Mouse (Mus musculus): Measurements from ENCODE around the gene Rfxap. TPM values are rescaled to one million over a fixed set of nuclear protein-coding genes. Genes with fewer than 3 reads are reported as not detected.

The Rfxap gene
- 54.1 and 71.7 TPM in 2 replicates for polyA plus RNA-seq (2014; fragmentation: Nextera tagmentation; extraction: Ambion mirVana)

DNA sequence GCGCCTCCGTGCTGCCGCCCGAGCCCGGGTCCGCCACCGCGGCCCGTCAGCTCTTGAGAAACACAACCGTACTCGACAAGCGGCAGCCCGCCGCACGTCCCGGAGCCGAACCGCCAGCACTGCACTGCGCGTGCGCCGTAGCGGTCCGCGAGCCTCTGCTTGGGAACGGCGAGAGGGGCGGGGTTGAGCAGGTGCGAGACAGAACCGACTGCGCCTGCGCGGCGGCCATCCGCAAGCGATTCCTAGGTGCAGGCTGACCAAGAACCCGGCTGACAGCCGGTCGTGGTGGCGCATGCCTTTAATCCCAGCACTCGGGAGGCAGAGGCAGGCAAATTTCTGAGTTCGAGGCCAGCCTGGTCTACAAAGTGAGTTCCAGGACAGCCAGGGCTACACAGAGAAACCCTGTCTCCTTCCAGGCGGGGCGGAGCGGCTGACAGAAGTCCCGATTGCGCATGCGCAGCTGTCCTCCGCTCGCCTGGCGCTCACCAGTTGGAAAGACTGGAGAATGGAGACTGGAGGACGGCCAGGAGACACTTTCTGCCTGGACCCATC lies at the start of gene Rfxap:
Rfxap (minus strand) TSS at position 126 of the 552 bp plus-strand sequence.
- Histone ChIP-seq H3K4me1 (replicated peaks; ENCODE audit: control insufficient read depth, insufficient read depth, low read length) (peaks cover 19% of the 10 kb centered on the region), H3K27ac (peak within 1 kb of the TSS; percentile 95)
- 1% methylated on average over 52 of the region's 52 CpGs for WGBS

DNA sequence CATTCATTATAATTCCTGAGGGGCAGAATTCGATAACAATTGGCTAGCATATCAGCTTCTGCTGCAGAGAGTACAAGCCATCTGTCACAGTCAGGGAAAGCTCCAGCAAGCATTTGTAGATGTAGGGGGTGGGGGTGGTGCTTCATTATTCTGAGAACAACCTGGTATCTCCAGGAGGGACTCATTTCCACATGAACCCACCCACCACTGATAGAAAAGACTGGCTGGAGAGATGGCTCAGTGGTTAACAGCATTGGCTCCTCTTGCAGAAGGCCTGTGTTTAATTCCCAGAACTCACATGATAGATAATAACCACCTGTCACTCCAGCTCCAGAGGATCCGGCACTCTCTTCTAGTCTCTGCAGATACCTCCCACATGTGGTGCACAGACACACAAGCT lies 27.8 kb upstream of the Rfxap start:
- ATAC-seq (ENCODE audit: low FRiP score), result peak; percentile 60; the same call in 1 of the 2 replicates
- WGBS, result 43% methylated on average over 2 of the region's 2 CpGs

More for the DNA sequence above, at the start of gene Rfxap:
- Histone ChIP-seq H3K4me3 (replicated peaks; ENCODE audit: low read length) (peak within 1 kb of the TSS; percentile 88), H3K4me2 (replicated peaks) (peak within 1 kb of the TSS; percentile 93), H3K36me3 (replicated peaks; ENCODE audit: control insufficient read depth, insufficient read depth) (peaks cover 19% of the 10 kb centered on the region), H3K9ac (peak within 1 kb of the TSS; percentile 89), H3K27me3 (ENCODE audit: control insufficient read depth, insufficient read depth, low read length) (no peaks in the 10 kb centered on the region), H3K9me3 (ENCODE audit: control insufficient read depth, low read length) (no peaks in the 10 kb centered on the region)
- peak; percentile 96 for DNase-seq (ENCODE audit: low spot score)
- peak; percentile 94 for ATAC-seq (ENCODE audit: low FRiP score)

DNA sequence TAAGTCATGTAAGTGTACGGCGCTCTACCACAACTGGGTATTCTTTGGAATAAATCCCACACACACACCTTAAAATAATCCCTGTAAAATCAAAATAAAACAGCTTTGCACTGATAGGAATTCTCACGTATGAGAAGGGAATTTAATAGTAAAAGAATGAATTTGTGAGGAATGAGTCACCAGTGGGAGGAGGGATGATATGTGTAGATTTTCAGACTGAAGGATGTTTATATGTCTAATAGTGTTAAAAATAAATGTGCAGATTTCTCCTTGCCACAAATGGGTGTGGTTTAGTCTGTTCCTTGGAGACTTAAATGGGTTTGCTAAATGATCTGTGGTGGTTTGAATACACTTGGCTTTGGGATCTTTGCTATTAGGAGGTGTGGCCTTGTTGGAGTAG lies 24.9 kb upstream of the Rfxap start:
- Histone ChIP-seq H3K27ac (no peak overlapping the region), H3K4me2 (replicated peaks) (no peak overlapping the region), H3K27me3 (ENCODE audit: control insufficient read depth, insufficient read depth, low read length) (no peaks in the 10 kb centered on the region), H3K9ac (no peak overlapping the region), H3K36me3 (replicated peaks; ENCODE audit: control insufficient read depth, insufficient read depth) (no peaks in the 10 kb centered on the region), H3K4me3 (replicated peaks; ENCODE audit: low read length) (no peak overlapping the region), H3K4me1 (replicated peaks; ENCODE audit: control insufficient read depth, insufficient read depth, low read length) (no peaks in the 10 kb centered on the region), H3K9me3 (ENCODE audit: control insufficient read depth, low read length) (no peaks in the 10 kb centered on the region)
- DNase-seq (ENCODE audit: low spot score), result no peak
- ATAC-seq (ENCODE audit: low FRiP score), result no peak
- 95% methylated on average over 3 of the region's 3 CpGs for WGBS

More for the DNA sequence above, 27.8 kb upstream of the Rfxap start:
- H3K27me3 ChIP-seq (ENCODE audit: control insufficient read depth, insufficient read depth, low read length), result no peaks in the 10 kb centered on the region
- no peak overlapping the region for H3K27ac ChIP-seq
- no peaks in the 10 kb centered on the region for H3K4me1 ChIP-seq (replicated peaks; ENCODE audit: control insufficient read depth, insufficient read depth, low read length)
- H3K4me3 ChIP-seq (replicated peaks; ENCODE audit: low read length), result no peak overlapping the region
- no peak overlapping the region for H3K4me2 ChIP-seq (replicated peaks)
- H3K9me3 ChIP-seq (ENCODE audit: control insufficient read depth, low read length), result no peaks in the 10 kb centered on the region
- H3K36me3 ChIP-seq (replicated peaks; ENCODE audit: control insufficient read depth, insufficient read depth), result no peaks in the 10 kb centered on the region
- DNase-seq (ENCODE audit: low spot score), result no peak
- H3K9ac ChIP-seq, result no peak overlapping the region

DNA sequence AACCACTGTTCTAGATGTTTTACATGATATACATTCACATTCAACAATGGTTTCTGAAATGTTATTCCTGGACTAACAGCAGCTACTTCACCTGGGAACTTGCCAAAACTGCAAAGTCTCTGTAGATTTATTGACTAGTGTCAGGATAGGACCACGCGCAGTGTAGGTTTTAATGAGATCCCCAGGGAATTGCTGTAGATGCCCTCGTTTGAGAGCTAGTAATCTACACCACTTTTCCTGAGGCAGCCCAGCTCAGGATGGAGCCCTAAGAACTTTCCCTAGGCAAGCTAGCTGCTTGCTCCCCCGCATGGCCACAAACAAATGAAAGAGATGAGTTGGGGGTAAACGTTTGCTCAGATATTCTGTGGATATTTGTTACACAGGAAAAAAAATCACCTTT lies 14.9 kb upstream of the Rfxap start:
- DNase-seq (ENCODE audit: low spot score), result no peak
- no peaks in the 10 kb centered on the region for H3K27me3 ChIP-seq (ENCODE audit: control insufficient read depth, insufficient read depth, low read length)
- no peak overlapping the region for H3K4me2 ChIP-seq (replicated peaks)
- H3K4me1 ChIP-seq (replicated peaks; ENCODE audit: control insufficient read depth, insufficient read depth, low read length), result no peaks in the 10 kb centered on the region
- 67% methylated on average over 5 of the region's 5 CpGs for WGBS
- H3K27ac ChIP-seq, result no peak overlapping the region
- ATAC-seq (ENCODE audit: low FRiP score), result no peak
- H3K4me3 ChIP-seq (replicated peaks; ENCODE audit: low read length), result no peak overlapping the region
- no peak overlapping the region for H3K9ac ChIP-seq
- H3K36me3 ChIP-seq (replicated peaks; ENCODE audit: control insufficient read depth, insufficient read depth), result no peaks in the 10 kb centered on the region
- no peaks in the 10 kb centered on the region for H3K9me3 ChIP-seq (ENCODE audit: control insufficient read depth, low read length)

DNA sequence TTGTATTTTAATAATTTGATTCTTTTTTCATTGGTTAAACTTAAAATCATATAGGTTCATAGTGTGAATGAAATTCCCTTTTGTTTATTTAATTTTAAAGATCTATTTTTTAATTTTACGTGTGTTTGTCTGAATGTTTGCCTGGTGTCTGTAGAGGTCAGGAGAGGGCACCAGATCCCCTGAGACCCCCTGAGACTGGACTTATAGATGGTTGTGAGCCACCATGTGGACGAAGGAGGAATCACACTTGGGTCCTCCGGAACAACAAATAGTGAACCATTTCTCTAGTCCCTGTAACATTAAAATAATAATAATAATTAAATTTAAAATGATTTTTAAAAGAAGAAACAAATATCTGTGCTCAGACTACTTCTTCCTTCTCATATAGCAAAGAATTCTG lies 7.7 kb upstream of the Rfxap start:
- H3K27me3 ChIP-seq (ENCODE audit: control insufficient read depth, insufficient read depth, low read length), result no peaks in the 10 kb centered on the region
- H3K4me2 ChIP-seq (replicated peaks), result no peak overlapping the region
- H3K27ac ChIP-seq, result no peak overlapping the region
- DNase-seq (ENCODE audit: low spot score) (peak; percentile 73), ATAC-seq (ENCODE audit: low FRiP score) (no peak)
- no peaks in the 10 kb centered on the region for H3K4me1 ChIP-seq (replicated peaks; ENCODE audit: control insufficient read depth, insufficient read depth, low read length)
- no peaks in the 10 kb centered on the region for H3K36me3 ChIP-seq (replicated peaks; ENCODE audit: control insufficient read depth, insufficient read depth)
- no peaks in the 10 kb centered on the region for H3K9me3 ChIP-seq (ENCODE audit: control insufficient read depth, low read length)
- no peak overlapping the region for H3K4me3 ChIP-seq (replicated peaks; ENCODE audit: low read length)
- no peak overlapping the region for H3K9ac ChIP-seq
- 22% methylated on average over 3 of the region's 3 CpGs for WGBS

DNA sequence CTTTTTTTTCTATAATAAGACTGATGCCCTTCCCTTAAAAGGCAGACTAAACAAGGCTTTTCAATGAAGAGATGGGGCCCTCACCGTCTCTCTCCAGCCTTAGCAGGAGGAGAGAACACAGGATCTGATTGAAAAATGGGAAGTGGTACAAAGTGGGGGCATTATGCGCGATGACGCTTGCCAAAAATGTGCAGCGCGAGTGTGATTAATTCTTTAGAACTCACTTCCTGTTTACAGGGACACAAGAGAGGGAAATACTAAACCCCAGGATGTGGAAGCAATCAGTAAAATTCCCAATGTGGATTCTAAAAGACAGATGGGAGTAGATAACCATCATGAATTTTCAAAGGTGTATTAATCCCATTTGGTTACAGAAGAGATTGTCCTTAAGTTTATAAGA lies 7.0 kb upstream of the Rfxap start:
- no peak overlapping the region for H3K27ac ChIP-seq
- H3K9ac ChIP-seq, result no peak overlapping the region
- H3K9me3 ChIP-seq (ENCODE audit: control insufficient read depth, low read length), result no peaks in the 10 kb centered on the region
- no peak overlapping the region for H3K4me2 ChIP-seq (replicated peaks)
- H3K27me3 ChIP-seq (ENCODE audit: control insufficient read depth, insufficient read depth, low read length), result no peaks in the 10 kb centered on the region
- H3K4me1 ChIP-seq (replicated peaks; ENCODE audit: control insufficient read depth, insufficient read depth, low read length), result no peaks in the 10 kb centered on the region
- no peak overlapping the region for H3K4me3 ChIP-seq (replicated peaks; ENCODE audit: low read length)
- H3K36me3 ChIP-seq (replicated peaks; ENCODE audit: control insufficient read depth, insufficient read depth), result no peaks in the 10 kb centered on the region
- ATAC-seq (ENCODE audit: low FRiP score) (no peak), DNase-seq (ENCODE audit: low spot score) (no peak)
- WGBS, result 82% methylated on average over 6 of the region's 6 CpGs

DNA sequence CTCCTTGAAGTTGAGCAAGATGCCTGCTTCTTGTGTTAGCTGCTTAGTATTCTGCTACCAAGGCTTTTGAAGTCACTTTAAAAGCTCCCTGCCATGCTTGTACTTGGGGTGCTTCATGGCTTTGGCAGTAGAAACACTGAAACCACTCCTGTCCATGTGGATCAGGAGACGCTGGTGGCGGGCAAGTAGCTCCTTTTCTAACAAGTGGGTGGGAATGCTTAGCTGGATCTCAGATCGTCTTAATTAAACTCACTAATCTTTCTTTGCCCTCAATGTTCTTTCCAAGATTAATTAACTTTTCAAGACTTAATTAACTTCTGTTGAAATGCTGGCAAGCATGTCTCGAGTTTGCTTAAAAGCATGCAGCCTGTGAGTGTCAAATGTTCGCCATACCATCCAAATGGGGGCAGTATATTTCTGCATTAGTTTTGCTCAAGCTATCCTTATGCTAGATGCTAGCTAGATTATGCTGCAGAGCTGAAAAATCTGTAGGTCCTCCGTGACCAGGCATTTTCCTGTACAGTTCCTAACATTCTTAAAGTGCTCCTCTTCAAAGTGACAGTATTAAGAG lies 5.9 kb upstream of the Rfxap start:
- 57% methylated on average over 6 of the region's 6 CpGs for WGBS
- Histone ChIP-seq H3K9me3 (ENCODE audit: control insufficient read depth, low read length) (no peaks in the 10 kb centered on the region), H3K9ac (no peak overlapping the region), H3K4me1 (replicated peaks; ENCODE audit: control insufficient read depth, insufficient read depth, low read length) (no peaks in the 10 kb centered on the region), H3K27ac (no peak overlapping the region), H3K4me2 (replicated peaks) (no peak overlapping the region), H3K4me3 (replicated peaks; ENCODE audit: low read length) (no peak overlapping the region), H3K36me3 (replicated peaks; ENCODE audit: control insufficient read depth, insufficient read depth) (no peaks in the 10 kb centered on the region), H3K27me3 (ENCODE audit: control insufficient read depth, insufficient read depth, low read length) (no peaks in the 10 kb centered on the region)
- peak; percentile 50 for DNase-seq (ENCODE audit: low spot score)
- no peak for ATAC-seq (ENCODE audit: low FRiP score)

DNA sequence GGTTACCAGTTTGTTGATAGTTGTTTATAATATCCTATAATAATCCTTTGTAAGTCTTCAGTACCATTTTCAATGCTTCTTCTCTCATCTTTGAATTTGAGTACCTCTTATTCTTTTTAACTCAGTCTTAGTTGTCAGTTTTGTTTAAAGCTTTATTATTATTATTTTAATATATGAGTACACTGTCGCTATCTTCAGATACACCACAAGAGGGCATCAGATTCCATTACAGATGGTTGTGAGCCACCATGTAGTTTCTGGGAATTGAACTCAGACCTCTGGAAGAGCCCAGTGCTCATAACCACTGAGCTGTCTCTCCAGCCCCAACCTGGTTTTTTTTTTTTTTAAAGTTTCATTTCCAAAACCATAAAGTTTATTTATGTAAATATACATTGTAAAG lies 4.0 kb upstream of the Rfxap start:
- no peak overlapping the region for H3K27ac ChIP-seq
- no peaks in the 10 kb centered on the region for H3K9me3 ChIP-seq (ENCODE audit: control insufficient read depth, low read length)
- 40% methylated on average over 1 of the region's 1 CpGs for WGBS
- H3K4me2 ChIP-seq (replicated peaks), result no peak overlapping the region
- H3K27me3 ChIP-seq (ENCODE audit: control insufficient read depth, insufficient read depth, low read length), result no peaks in the 10 kb centered on the region
- ATAC-seq (ENCODE audit: low FRiP score) (no peak), DNase-seq (ENCODE audit: low spot score) (no peak)
- H3K4me3 ChIP-seq (replicated peaks; ENCODE audit: low read length), result no peak overlapping the region
- H3K9ac ChIP-seq, result no peak overlapping the region
- no peaks in the 10 kb centered on the region for H3K36me3 ChIP-seq (replicated peaks; ENCODE audit: control insufficient read depth, insufficient read depth)
- H3K4me1 ChIP-seq (replicated peaks; ENCODE audit: control insufficient read depth, insufficient read depth, low read length), result peaks cover 4% of the 10 kb centered on the region

DNA sequence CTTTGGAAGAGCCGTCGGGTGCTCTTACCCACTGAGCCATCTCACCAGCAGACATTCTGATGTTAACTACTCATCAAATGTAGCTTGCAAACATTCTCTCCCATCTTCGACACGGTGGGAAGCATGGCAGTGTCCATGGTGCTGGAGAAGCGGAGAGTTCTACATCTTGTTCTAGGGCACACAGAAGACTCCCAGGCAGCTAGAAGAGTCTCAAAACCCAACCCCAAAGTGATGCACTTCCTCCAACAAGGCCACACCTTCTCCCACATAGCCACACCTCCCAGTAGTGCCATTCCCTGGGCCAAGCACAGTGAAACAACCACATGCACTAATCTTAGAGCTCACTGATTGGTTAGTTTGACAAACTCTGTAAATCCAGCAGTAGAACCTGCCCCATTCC lies 1.5 kb upstream of the Rfxap start:
- DNase-seq (ENCODE audit: low spot score), result no peak
- WGBS, result 75% methylated on average over 5 of the region's 5 CpGs
- Histone ChIP-seq H3K9ac (no peak overlapping the region), H3K27me3 (ENCODE audit: control insufficient read depth, insufficient read depth, low read length) (no peaks in the 10 kb centered on the region), H3K9me3 (ENCODE audit: control insufficient read depth, low read length) (no peaks in the 10 kb centered on the region), H3K4me2 (replicated peaks) (no peak overlapping the region), H3K4me3 (replicated peaks; ENCODE audit: low read length) (no peak overlapping the region), H3K36me3 (replicated peaks; ENCODE audit: control insufficient read depth, insufficient read depth) (peaks cover 5% of the 10 kb centered on the region), H3K27ac (no peak overlapping the region), H3K4me1 (replicated peaks; ENCODE audit: control insufficient read depth, insufficient read depth, low read length) (peaks cover 19% of the 10 kb centered on the region)
- ATAC-seq (ENCODE audit: low FRiP score), result no peak

Measured in hindbrain, embryonic 14.5 days (tissue).